Mouse (Mus musculus) thymus, adult 2 months (tissue): ENCODE results near the gene Radil. TPM values are rescaled to one million over a fixed set of nuclear protein-coding genes. Genes with fewer than 3 reads are reported as not detected.

ENCODE experiments used
- DNase-seq: peaks from one replicate; pipeline ENCODE4 v3.0.0; 2021
- H3K27ac ChIP-seq: fragments of 200-500 bp; 2 replicates; pipeline ENCODE4 v1.5.1; 2012; ENCODE audit warnings: low read length, control low read depth; ENCODE audit not compliant: control insufficient read depth, insufficient read depth
- H3K27me3 ChIP-seq: fragments of 200-500 bp; 2 replicates; pipeline ENCODE4 v1.6.1; 2012; ENCODE audit warnings: mild to moderate bottlenecking, low read length, moderate library complexity, mixed read lengths; ENCODE audit not compliant: control insufficient read depth, insufficient read depth
- H3K36me3 ChIP-seq: fragments of 200-500 bp; 2 replicates; pipeline ENCODE4 v1.6.1; 2012; ENCODE audit warnings: mild to moderate bottlenecking, low read length, moderate library complexity; ENCODE audit not compliant: control insufficient read depth, insufficient read depth
- H3K4me1 ChIP-seq: fragments of 200-500 bp; replicated peaks from 2 replicates; pipeline ENCODE4 v1.6.1; 2012; ENCODE audit warnings: low read length; ENCODE audit not compliant: control insufficient read depth, insufficient read depth
- H3K4me3 ChIP-seq: fragments of 200-500 bp; 2 replicates; pipeline ENCODE4 v1.5.1; 2012; ENCODE audit warnings: mild to moderate bottlenecking, low read length, control low read depth, moderate library complexity; ENCODE audit not compliant: control insufficient read depth, insufficient read depth
- CTCF ChIP-seq: fragments of 200-500 bp; IDR thresholded peaks from 2 replicates; pipeline ENCODE4 v1.5.1; 2012; ENCODE audit warnings: mild to moderate bottlenecking, control low read depth, low read length, moderate library complexity, borderline replicate concordance; ENCODE audit not compliant: control insufficient read depth, poor library complexity, insufficient read depth; ENCODE audit errors: extremely low read depth
- POLR2A ChIP-seq: fragments of 200-500 bp; IDR thresholded peaks from 2 replicates; pipeline ENCODE4 v1.6.1; 2012; ENCODE audit warnings: mild to moderate bottlenecking, low read length, control low read depth, moderate library complexity; ENCODE audit not compliant: control insufficient read depth, poor library complexity, insufficient read depth; ENCODE audit errors: extremely low read depth
- whole genome bisulfite sequencing: fragments of 180-500 bp; shearing (Covaris S2); methylation state at CpG from one replicate; pipeline ENCODE4 v1.1.7; 2018; 5-methylcytosine and 5-hydroxymethylcytosine counted together
- polyA plus RNA-seq: library from polyadenylated mRNA; depleted of rRNA; stranded (reverse); fragments of >200 nt; gene quantifications from 2 replicates; pipeline ENCODE4 v1.2.3, GENCODE M21; 2012

Gene Radil
- polyA plus RNA-seq, 1 experiment, result 1.9 TPM

DNA sequence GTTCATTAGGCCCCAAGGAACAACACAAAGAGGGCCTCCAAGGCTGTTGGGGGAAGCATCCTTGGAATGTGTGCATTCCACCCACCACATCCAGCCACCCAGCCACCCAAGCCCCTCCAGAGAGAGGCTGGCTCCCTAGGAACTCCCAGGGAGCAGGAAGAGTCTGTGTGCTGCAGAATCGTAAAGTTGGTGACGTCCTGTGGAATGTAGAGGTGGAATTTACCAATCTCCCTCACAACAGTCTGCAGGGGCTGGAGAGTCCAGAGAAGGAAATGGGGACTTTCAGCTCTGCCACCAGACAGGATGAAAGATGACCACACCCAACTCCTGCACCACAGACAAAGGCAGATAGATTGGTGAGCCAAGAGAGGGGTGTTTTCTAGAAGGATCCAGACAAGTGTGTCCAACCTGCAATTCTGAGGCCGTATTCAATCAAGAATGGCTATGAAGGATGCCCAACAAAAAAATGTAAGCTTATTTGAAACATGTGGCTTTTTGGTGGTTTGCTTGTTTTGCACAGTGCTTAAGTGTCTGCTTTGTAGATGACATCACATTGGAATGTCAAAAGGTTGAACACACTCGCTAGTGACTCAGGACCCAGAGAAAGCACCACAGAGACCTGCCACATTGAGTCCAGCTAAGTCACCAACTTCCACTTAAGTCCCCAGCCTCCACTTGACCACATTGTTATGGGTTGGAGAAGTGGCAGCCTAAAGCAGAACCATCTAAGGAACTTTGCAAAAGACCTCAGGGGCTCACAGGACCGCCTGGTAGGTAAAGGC, 5.7 kb downstream of the Radil start:
- no peaks in the 10 kb centered on the region for H3K36me3 ChIP-seq
- H3K4me3 ChIP-seq, result no peak overlapping the region
- no peak overlapping the region for H3K27ac ChIP-seq
- no peaks in the 10 kb centered on the region for H3K4me1 ChIP-seq
- 74% methylated on average over 5 of the region's 5 CpGs for WGBS
- DNase-seq, result no peak
- TF ChIP-seq POLR2A (no peak), CTCF (no peak)
- H3K27me3 ChIP-seq, result no peaks in the 10 kb centered on the region; the same call in 1 of the 2 replicates

DNA sequence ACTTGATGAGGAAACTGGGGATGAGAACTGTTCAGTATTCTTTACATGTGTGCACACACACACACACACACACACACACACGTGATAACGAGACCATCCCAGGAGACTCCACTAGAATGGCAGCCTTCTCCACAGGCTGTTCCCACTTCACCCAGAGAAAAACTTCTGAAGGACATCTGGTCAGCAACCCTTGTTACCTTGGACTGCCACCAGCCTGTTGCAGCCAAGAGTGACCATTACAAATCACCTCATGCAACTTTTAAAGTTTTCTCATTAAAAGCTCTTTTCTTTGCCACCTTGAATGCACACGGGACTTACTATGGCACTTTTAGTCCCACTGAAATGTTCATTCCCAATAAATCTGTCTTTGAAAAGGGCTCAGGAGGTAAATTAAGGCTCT, 13.6 kb downstream of the Radil start:
- Histone ChIP-seq H3K27me3 (no peaks in the 10 kb centered on the region), H3K27ac (no peak overlapping the region), H3K4me1 (no peaks in the 10 kb centered on the region), H3K4me3 (no peak overlapping the region), H3K36me3 (no peaks in the 10 kb centered on the region)
- no peak for TF ChIP-seq CTCF
- TF ChIP-seq POLR2A, result no peak
- WGBS, result 91% methylated on average over 3 of the region's 3 CpGs
- no peak for DNase-seq

DNA sequence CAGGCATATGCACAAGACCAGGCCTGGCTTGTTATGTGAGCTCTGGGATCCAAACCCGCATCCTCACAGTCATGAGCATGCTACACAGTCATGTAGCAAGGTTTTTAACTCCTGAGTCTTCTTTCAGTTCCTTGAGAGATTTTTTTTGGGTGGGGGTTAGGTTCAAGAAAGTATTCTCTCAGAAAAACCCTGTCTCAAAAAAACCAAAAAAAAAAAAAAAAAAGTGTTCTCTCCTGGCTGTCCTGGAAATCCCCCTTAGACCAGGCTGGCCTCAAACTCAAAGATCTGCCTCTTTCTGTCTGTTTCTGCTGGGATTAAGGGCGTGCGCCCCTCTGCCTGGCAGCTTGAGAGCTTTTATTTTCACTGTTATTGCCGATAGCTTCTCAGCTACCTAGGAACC, 15.5 kb downstream of the Radil start:
- no peaks in the 10 kb centered on the region for H3K27me3 ChIP-seq
- no peaks in the 10 kb centered on the region for H3K4me1 ChIP-seq
- TF ChIP-seq POLR2A, result no peak
- TF ChIP-seq CTCF, result no peak
- H3K36me3 ChIP-seq, result no peaks in the 10 kb centered on the region
- DNase-seq, result no peak
- WGBS, result 87% methylated on average over 4 of the region's 4 CpGs
- H3K27ac ChIP-seq, result no peak overlapping the region
- no peak overlapping the region for H3K4me3 ChIP-seq

DNA sequence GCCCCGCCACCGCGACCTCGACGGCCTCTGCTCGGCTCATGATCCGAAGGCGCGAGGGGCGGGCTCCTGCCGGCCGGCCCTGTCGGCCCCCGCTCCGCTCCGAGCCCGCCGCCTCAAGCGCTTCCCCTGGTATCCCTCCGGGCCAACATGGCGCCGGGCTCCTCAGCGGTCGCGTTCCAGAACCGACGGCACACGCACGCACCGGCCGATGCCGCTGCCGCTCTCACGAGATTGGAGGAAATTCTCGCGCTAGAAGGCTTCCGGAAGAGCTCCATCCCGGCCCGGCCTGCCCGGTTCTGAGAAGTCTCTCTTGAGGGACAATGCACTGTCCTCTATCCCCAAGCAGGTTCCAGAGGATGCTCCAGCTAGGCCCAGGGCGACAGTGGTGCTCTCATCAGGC, 21.0 kb downstream of the Radil start, which contains the start of gene Papolb:
Gene Papolb, minus strand, starts transcription at position 162 of the 400 bp plus-strand sequence.
- WGBS, result 47% methylated on average over 35 of the region's 41 CpGs

DNA sequence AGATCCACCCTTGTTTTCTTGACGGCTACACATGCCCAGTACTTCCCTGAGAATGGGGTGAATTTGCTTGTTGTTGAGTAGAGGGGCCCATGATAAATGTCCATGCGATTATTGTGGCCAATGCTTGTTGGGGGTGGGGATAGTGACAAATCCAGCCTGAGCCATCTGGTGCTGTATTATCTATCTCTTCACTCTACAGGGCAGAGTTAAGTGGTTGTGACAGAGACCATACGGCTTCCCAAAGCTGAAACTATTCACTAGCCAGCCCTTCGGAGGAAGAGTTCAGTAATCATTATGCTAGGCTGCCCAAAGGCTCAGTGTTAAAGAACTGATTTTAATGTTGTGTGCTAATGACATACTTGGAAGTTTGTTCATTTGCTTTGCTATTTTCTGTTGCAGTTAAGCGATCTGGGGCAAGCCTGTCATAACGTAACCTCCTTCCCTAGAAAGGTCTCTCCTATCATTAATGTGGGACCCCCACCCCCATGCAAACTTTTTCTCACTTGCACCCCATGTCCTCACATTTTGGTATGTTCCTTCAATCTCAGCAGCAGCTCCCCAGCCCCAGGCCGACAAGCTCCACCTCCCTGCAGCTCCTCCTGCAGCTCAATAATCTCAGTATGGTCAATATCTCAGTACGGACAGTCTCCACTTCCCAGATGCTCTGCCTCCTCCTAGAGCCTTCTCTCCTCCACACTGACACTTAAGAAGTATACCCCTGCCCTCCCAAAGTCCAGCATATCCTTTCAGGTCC, 26.0 kb downstream of the Radil start:
- DNase-seq, result no peak
- no peak for TF ChIP-seq POLR2A
- TF ChIP-seq CTCF, result no peak
- Histone ChIP-seq H3K4me3 (no peak overlapping the region), H3K36me3 (no peaks in the 10 kb centered on the region), H3K27ac (no peak overlapping the region), H3K27me3 (no peaks in the 10 kb centered on the region), H3K4me1 (no peaks in the 10 kb centered on the region)
- 91% methylated on average over 8 of the region's 8 CpGs for WGBS

More for the DNA sequence above, 21.0 kb downstream of the Radil start, which contains the start of gene Papolb:
- H3K27me3 ChIP-seq, result no peaks in the 10 kb centered on the region
- H3K27ac ChIP-seq, result no peak within 1 kb of the TSS
- H3K4me3 ChIP-seq, result no peak within 1 kb of the TSS
- no peak for DNase-seq
- TF ChIP-seq CTCF (no peak), POLR2A (no peak)
- H3K36me3 ChIP-seq, result no peaks in the 10 kb centered on the region
- no peaks in the 10 kb centered on the region for H3K4me1 ChIP-seq

DNA sequence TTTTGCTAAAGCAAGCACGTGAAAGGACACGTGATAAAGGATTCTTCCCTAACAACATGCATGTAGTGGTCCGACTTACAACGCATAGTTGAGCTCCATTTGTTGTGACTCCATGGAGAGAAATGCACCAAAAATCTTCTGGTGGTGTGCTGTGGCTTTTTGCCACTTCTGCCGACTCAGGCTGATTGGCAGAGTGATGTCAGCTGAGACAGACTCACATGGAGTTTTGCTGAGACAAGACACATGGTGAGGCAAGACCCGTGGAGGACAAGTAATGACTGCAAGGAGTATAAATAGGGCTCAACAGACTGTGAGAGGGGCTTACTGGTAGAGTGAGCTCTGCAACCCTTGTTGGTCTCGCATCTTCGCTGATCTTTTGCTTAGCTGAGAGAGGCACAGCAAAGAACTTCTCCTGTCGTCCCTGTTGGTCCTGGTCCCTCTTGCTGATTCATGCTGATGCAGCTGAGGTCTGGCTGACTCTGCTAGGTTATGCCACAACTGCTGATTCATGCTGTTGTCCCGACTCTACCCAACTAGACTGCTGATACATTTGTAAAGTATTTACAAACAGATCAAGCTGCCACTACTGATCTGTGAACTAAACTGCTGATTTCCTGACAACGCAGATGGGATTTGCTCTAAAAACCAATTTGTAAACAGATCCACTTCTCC, 29.6 kb downstream of the Radil start:
- H3K4me3 ChIP-seq, result no peak overlapping the region
- WGBS, result 72% methylated on average over 11 of the region's 11 CpGs

More for the DNA sequence above, 29.6 kb downstream of the Radil start:
- Histone ChIP-seq H3K27ac (no peak overlapping the region), H3K4me1 (no peaks in the 10 kb centered on the region; the same call in 1 of the 2 replicates), H3K36me3 (no peaks in the 10 kb centered on the region), H3K27me3 (no peaks in the 10 kb centered on the region)
- TF ChIP-seq CTCF (no peak), POLR2A (no peak)
- no peak for DNase-seq
